Mouse (Mus musculus) stomach, postnatal 0 days (tissue): Measurements from ENCODE around the gene Hal.

ENCODE experiments used
- CTCF ChIP-seq: IDR thresholded peaks from 2 replicates; pipeline ENCODE4 v1.5.1; 2016; ENCODE audit warnings: antibody characterized with exemption, low read depth, mild to moderate bottlenecking, moderate library complexity
- EP300 ChIP-seq: optimal IDR thresholded peaks from 2 replicates; pipeline ENCODE3; 2016; ENCODE audit warnings: antibody characterized with exemption

- TF ChIP-seq CTCF (no peak), EP300 (no peak)
Measured at GRCm38 (mm10) chr10:93552596-93552995, 64.0 kb downstream of the Hal start.
